Comparison of ENCODE assay signal across 8 mouse cellular contexts in the genomic region with DNA sequence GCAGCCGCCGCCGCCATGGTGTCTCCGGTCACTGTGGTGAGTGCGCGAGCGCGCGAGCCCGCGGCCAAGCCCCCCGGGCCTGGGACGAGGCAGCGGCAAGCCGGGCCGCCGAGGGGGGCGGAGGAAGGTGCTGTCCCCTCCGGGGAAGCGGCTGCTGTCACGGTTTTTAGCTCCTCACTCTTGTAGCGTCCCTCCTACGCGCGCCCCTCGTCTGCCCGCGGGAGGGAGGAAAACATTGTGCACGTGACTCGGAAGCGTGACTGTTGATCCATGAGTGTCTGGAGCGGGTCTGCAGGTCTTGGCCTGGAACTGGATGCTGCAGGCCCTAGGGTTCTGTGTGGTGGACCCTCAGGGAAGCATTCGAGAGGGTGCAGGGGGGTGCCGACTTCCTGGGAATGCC. TPM values are rescaled to one million over a fixed set of nuclear protein-coding genes. Genes with fewer than 3 reads are reported as not detected.
A peak's percentile ranks its signal among the peaks of the same experiment; 100 is the strongest.
DNase-seq lines count a peak whose midpoint lies in the region; ATAC-seq lines count a peak whose summit lies in the region.

No protein-coding gene starts in this region.

- peak overlapping the region; percentile 89 for H3K9ac ChIP-seq in kidney, embryonic 15.5 days
- H3K9ac ChIP-seq in liver, embryonic 12.5 days, result peak overlapping the region; percentile 72
- H3K9ac ChIP-seq in neural tube, embryonic 13.5 days, result peak overlapping the region; percentile 89

- peak; percentile 78 for DNase-seq in right cerebral cortex, adult 18-20 months
- DNase-seq in right cerebral cortex, postnatal 4 days, result no peak
- DNase-seq in c-Kit-positive CD71-positive TER-119-positive erythroid progenitor cells, embryonic 14.5 days (ENCODE audit: low spot score), result peak; percentile 5
- peak; percentile 62 to 71 for DNase-seq in heart, adult 9 months (ENCODE audit: low spot score in 2 of 2)
- DNase-seq in urinary bladder, postnatal 10 days (ENCODE audit: low spot score), result no peak

- H3K9me3 ChIP-seq in kidney, embryonic 15.5 days (replicated peaks), result no peaks in the 10 kb centered on the region
- H3K9me3 ChIP-seq in liver, embryonic 12.5 days (replicated peaks), result no peaks in the 10 kb centered on the region
- no peaks in the 10 kb centered on the region for H3K9me3 ChIP-seq in neural tube, embryonic 13.5 days

- peak overlapping the region; percentile 98 for H3K27ac ChIP-seq in kidney, embryonic 15.5 days
- H3K27ac ChIP-seq in liver, embryonic 12.5 days, result peak overlapping the region; percentile 84
- peak overlapping the region; percentile 98 for H3K27ac ChIP-seq in neural tube, embryonic 13.5 days (replicated peaks)

- H3K4me1 ChIP-seq in kidney, embryonic 15.5 days, result peaks cover 31% of the 10 kb centered on the region
- peaks cover 37% of the 10 kb centered on the region for H3K4me1 ChIP-seq in liver, embryonic 12.5 days
- H3K4me1 ChIP-seq in neural tube, embryonic 13.5 days (replicated peaks), result peaks cover 27% of the 10 kb centered on the region

- 0% methylated on average over 34 of the region's 34 CpGs for WGBS in kidney, embryonic 15.5 days
- WGBS in liver, embryonic 12.5 days (ENCODE audit: insufficient replicate concordance), result under 1% methylated on average over 29 of the region's 34 CpGs
- 0% methylated on average over 31 of the region's 34 CpGs for WGBS in neural tube, embryonic 13.5 days

- H3K27me3 ChIP-seq in kidney, embryonic 15.5 days, result peaks cover 6% of the 10 kb centered on the region; the same call in 1 of the 2 replicates
- peaks cover 44% of the 10 kb centered on the region for H3K27me3 ChIP-seq in liver, embryonic 12.5 days (replicated peaks)
- peaks cover 6% of the 10 kb centered on the region; the same call in 1 of the 2 replicates for H3K27me3 ChIP-seq in neural tube, embryonic 13.5 days

- peak overlapping the region; percentile 90 for H3K4me2 ChIP-seq in kidney, embryonic 15.5 days
- H3K4me2 ChIP-seq in liver, embryonic 12.5 days, result peak overlapping the region; percentile 99
- H3K4me2 ChIP-seq in neural tube, embryonic 13.5 days, result peak overlapping the region; percentile 83

- ATAC-seq in kidney, embryonic 15.5 days (replicated peaks; ENCODE audit: low FRiP score), result peak; percentile 73
- ATAC-seq in liver, embryonic 12.5 days, result peak; percentile 44
- ATAC-seq in neural tube, embryonic 13.5 days (ENCODE audit: low read depth), result peak; percentile 77

- H3K36me3 ChIP-seq in kidney, embryonic 15.5 days, result peaks cover 14% of the 10 kb centered on the region
- H3K36me3 ChIP-seq in liver, embryonic 12.5 days, result peaks cover 17% of the 10 kb centered on the region
- H3K36me3 ChIP-seq in neural tube, embryonic 13.5 days, result peaks cover 17% of the 10 kb centered on the region

- peak overlapping the region; percentile 91 for H3K4me3 ChIP-seq in kidney, embryonic 15.5 days (replicated peaks)
- H3K4me3 ChIP-seq in liver, embryonic 12.5 days, result peak overlapping the region; percentile 72
- H3K4me3 ChIP-seq in neural tube, embryonic 13.5 days, result peak overlapping the region; percentile 85

RNA-seq across cellular contexts. Expression of a gene that starts 0.4 kb away (rescaled TPM):
- polyA plus RNA-seq in kidney, embryonic 15.5 days (2015; fragmentation: Nextera tagmentation; extraction: Ambion mirVana), result 28.1 and 30.2 TPM in 2 replicates
- polyA plus RNA-seq in liver, embryonic 12.5 days (2016; fragmentation: Nextera tagmentation; extraction: Ambion mirVana), result 20.2 and 20.3 TPM in 2 replicates
- polyA plus RNA-seq in neural tube, embryonic 13.5 days (2015; fragmentation: Nextera tagmentation; extraction: Ambion mirVana), result 23.3 and 25.8 TPM in 2 replicates

RNA-seq across cellular contexts. Expression of a gene that starts 42.6 kb away (rescaled TPM):
- 18.8 and 19.4 TPM in 2 replicates for polyA plus RNA-seq in kidney, embryonic 15.5 days (2015; fragmentation: Nextera tagmentation; extraction: Ambion mirVana)
- polyA plus RNA-seq in liver, embryonic 12.5 days (2016; fragmentation: Nextera tagmentation; extraction: Ambion mirVana), result 16.8 and 17.7 TPM in 2 replicates
- polyA plus RNA-seq in neural tube, embryonic 13.5 days (2015; fragmentation: Nextera tagmentation; extraction: Ambion mirVana), result 8.3 and 9.6 TPM in 2 replicates

Comparison
In these comparisons a context has a peak if more than half of its experiments do, and no peak if none do; other contexts are left out.
1. DNase-seq: peak in right cerebral cortex, adult 18-20 months (single experiment), c-Kit-positive CD71-positive TER-119-positive erythroid progenitor cells, embryonic 14.5 days (single experiment) and heart, adult 9 months (2 of 2); none in right cerebral cortex, postnatal 4 days (single experiment) and urinary bladder, postnatal 10 days (single experiment).
2. Peak in every context shown above with its lines, with median percentiles within 50 percentile points of each other: ATAC-seq, H3K27ac ChIP-seq, H3K4me2 ChIP-seq, H3K4me3 ChIP-seq and H3K9ac ChIP-seq.